Mouse (Mus musculus): ENCODE data around the gene Rbbp6. TPM values are rescaled to one million over a fixed set of nuclear protein-coding genes. Genes with fewer than 3 reads are reported as not detected.

Rbbp6 gene
- polyA plus RNA-seq (2017; shearing (Covaris generic)) = 10 to 100 TPM; 39.2 to 39.5 TPM

DNA sequence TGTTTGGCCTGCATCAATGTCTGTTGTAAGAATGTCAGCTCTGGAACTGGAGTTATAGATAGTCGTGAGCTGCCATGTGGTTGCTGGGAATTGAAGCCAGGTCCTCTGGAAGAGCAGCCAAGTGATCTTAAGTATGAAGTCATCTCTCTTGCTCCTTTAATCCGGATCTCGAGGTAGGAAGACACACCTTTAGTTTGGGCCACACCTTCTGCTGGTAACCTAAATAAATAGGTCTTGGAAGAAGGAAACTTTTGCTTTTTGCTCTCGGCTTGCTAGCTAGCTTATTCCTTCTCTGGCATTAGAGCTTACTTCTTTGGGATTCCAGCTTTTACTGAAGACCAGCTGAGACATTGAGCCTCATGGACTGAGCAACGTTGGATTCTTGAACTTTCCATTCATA lies at the start of gene Rbbp6:
TSS of gene Rbbp6 (plus strand) at position 301 of the 400 bp plus-strand sequence.

Other genes with a start within 250 kb of the Rbbp6 start
- 10 to 100 TPM; 57.8 to 95.6 TPM for gene Tnrc6a, start 158.2 kb downstream of the Rbbp6 start, polyA plus RNA-seq (2017; shearing (Covaris generic))
- under 1 TPM; 0.82 to 0.98 TPM for gene Slc5a11, start 249.1 kb downstream of the Rbbp6 start, polyA plus RNA-seq (2017; shearing (Covaris generic))